Mouse (Mus musculus): ENCODE measurements around the gene Hist1h2bg.
"Not testable (repeated sequence)": the region's sequence is repeated elsewhere in the genome, so short reads cannot be mapped to it uniquely, and the experiment has no call there.

The Hist1h2bg gene

DNA sequence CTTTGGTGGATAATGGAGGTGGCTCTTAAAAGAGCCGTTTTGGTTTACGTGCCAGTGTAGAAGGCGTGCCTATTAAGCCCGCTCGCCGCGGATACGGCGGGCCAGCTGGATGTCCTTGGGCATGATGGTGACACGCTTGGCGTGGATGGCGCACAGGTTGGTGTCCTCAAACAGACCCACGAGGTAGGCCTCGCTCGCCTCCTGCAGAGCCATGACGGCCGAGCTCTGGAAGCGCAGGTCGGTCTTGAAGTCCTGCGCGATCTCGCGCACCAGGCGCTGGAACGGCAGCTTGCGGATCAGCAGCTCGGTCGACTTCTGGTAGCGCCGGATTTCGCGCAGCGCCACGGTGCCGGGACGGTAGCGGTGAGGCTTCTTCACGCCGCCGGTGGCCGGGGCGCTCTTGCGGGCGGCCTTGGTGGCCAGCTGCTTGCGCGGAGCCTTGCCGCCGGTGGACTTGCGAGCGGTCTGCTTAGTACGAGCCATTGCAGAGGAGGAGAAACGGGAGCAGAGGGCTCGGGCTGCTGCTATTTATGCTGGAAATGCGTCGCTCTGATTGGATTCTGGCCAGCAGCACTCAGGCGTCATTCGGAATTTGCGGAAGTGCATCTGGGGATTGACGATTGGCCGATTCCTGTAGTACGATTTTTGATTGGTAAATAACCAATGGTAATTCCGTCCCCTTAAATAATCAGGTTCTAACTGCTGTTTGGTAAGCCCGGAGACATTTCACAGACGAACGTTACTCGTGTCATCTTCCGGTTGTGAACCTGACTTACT, 9.1 kb upstream of the Hist1h2bg start, which contains the start of gene Hist1h3e:
Hist1h3e (minus strand) TSS at position 487 of the 777 bp plus-strand sequence.
- peak; percentile 94 for DNase-seq (ENCODE audit: low read depth, low spot score)

- DNase-seq (ENCODE audit: low read depth, low spot score): no peak
These were observed 8.3 kb upstream of the Hist1h2bg start for GRCm38 (mm10) chr13:23562699-23563462.

GRCm38 (mm10) chr13:23564482-23564881, 6.7 kb upstream of the Hist1h2bg start:
- no peak for DNase-seq (ENCODE audit: low read depth, low spot score)

DNA sequence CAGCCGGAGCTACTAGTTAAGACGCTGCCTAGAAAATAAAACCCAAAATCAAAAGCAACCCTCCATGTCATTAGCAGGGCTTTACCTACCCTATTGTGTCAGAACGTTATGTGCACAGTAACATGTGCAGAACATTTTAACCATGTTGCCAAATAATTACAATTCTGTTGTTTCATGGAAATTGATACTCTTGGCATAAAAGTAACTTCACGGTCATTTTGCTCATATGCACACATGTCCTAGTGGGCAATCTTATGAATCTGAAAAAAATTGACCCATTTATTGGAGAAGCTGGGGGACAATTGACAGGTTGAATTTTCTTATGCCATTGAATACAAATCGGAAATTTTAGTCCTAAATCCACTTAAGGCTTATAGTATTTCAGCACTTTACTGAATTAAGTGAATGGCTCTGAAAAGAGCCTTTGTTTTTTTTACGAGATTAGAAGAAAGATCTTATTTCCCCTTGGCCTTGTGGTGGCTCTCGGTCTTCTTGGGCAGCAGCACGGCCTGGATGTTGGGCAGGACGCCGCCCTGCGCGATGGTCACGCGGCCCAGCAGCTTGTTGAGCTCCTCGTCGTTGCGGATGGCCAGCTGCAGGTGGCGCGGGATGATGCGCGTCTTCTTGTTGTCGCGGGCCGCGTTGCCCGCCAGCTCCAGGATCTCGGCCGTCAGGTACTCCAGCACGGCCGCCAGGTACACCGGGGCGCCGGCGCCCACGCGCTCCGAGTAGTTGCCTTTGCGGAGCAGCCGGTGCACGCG, 755 bp upstream of the Hist1h2bg start:
- not testable (repeated sequence) for DNase-seq (ENCODE audit: low read depth, low spot score)

DNA sequence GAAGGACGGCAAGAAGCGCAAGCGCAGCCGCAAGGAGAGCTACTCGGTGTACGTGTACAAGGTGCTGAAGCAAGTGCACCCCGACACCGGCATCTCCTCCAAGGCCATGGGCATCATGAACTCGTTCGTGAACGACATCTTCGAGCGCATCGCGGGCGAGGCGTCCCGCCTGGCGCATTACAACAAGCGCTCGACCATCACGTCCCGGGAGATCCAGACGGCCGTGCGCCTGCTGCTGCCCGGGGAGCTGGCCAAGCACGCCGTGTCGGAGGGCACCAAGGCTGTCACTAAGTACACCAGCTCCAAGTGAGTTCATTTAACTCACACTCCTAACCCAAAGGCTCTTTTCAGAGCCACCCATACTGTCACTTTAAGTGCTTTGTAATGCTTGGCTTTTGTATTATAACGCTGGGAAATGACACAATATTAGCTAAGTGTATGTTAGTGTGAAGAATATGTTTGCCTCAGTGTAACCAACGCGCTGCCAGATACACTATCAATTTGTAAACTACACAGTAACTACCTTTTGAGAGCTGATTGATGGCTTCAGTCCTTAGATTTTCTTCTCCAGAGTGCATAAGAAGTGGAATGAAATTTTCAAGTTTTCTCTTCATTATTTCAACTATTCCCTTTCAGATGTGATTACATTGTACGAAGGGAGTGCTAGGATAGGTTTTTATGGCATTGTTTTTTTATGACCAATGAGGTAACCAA, 465 bp downstream of the Hist1h2bg start:
- DNase-seq (ENCODE audit: low read depth, low spot score): not testable (repeated sequence)

GRCm38 (mm10) chr13:23572218-23573033, 1.2 kb downstream of the Hist1h2bg start:
- DNase-seq (ENCODE audit: low read depth, low spot score): no peak

- DNase-seq (ENCODE audit: low read depth, low spot score): not testable (repeated sequence)
These were observed 2.1 kb downstream of the Hist1h2bg start for GRCm38 (mm10) chr13:23573034-23573897.

GRCm38 (mm10) chr13:23573898-23574524, 2.8 kb downstream of the Hist1h2bg start, which contains the start of the genes Hist1h2bf and Hist1h2ad:
Hist1h2bf (minus strand) TSS chr13:23574196.
Hist1h2ad (plus strand) TSS chr13:23574381.
- peak; percentile 91 for DNase-seq (ENCODE audit: low read depth, low spot score)

DNA sequence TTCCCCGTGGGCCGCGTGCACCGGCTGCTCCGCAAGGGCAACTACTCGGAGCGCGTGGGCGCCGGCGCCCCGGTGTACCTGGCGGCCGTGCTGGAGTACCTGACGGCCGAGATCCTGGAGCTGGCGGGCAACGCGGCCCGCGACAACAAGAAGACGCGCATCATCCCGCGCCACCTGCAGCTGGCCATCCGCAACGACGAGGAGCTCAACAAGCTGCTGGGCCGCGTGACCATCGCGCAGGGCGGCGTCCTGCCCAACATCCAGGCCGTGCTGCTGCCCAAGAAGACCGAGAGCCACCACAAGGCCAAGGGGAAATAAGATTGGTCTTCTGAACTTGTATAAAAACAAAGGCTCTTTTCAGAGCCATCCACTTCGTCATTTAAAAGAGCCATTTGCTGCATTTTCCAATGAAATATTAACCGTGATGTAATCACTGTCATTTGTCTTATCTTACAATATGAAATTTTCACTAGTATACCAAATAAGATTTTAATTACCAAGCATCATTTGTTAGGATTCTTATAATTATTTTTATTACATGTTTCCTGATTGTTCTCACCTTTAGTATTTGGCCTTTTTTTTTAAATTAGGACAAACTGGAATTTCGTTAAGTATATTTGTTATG, 3.5 kb downstream of the Hist1h2bg start:
- DNase-seq (ENCODE audit: low read depth, low spot score): not testable (repeated sequence)

- DNase-seq (ENCODE audit: low read depth, low spot score): no peak
These were observed 4.2 kb downstream of the Hist1h2bg start, which contains the start of gene Hist1h3d for GRCm38 (mm10) chr13:23575271-23575851. Hist1h3d (plus strand) TSS chr13:23575763.

- not testable (repeated sequence) for DNase-seq (ENCODE audit: low read depth, low spot score)
These were observed 4.7 kb downstream of the Hist1h2bg start for GRCm38 (mm10) chr13:23575864-23576313.

DNA sequence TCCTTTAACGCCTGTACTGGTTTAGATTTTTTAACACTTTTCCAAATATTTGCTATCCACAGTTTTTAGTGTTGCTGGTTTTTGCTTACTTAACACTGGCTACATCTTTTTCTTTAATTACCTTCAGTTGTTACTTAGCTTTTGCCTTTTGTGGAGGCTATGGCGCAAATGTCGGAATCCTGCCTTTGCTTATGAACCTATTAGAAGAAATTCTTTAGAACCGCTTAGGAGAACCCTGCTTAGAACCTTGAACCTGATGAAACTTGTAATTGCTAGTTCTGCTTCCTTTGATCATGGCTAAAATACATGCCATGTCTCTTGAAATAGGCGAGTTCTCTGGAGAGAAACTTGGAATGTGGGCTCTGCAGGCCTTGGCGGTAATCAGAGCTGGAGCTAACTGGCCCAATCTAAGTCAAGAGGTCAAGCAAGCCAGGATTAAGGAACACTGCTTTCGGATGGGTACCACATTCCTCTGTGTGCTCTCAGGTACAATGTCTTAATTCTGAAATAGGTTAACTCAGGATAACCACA, 5.2 kb downstream of the Hist1h2bg start:
- DNase-seq (ENCODE audit: low read depth, low spot score): no peak

- DNase-seq (ENCODE audit: low read depth, low spot score): no peak
These were observed 5.9 kb downstream of the Hist1h2bg start for GRCm38 (mm10) chr13:23576906-23577639.

DNA sequence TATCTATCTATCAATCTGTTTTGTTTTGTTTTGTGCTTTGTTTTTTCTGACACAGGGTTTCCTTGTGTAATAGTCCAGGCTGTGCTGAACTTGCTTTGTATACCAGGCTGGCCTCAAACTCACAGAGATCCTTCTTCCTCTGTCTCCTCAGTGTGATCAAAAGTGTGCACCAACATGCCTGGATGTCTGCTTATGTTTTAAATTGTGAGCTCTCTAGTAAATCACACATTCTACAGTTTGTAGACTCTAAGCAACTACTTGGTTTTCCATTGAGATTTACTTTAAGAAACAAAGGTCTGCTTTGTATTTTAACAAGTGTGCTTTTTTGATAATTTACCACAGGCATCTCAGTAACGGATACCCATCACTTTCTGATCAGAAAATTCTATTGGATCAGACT, 6.6 kb downstream of the Hist1h2bg start:
- no peak for DNase-seq (ENCODE audit: low read depth, low spot score)

GRCm38 (mm10) chr13:23581408-23582218, 10.4 kb downstream of the Hist1h2bg start, which contains the start of gene Hist1h4d:
Hist1h4d (plus strand) TSS chr13:23581598.
- DNase-seq (ENCODE audit: low read depth, low spot score): peak; percentile 95

Measured in embryo, embryonic 11.5 days (tissue).